Mouse (Mus musculus) small intestine, adult 2 months (tissue): ENCODE measurements around the gene Lsm2.

Source experiments
- CTCF ChIP-seq: fragments of 200-500 bp; IDR thresholded peaks from 2 replicates; pipeline ENCODE4 v1.5.1; 2012; ENCODE audit warnings: low read depth, mild to moderate bottlenecking, control low read depth, inconsistent platforms, low read length, moderate library complexity, mixed read lengths; ENCODE audit not compliant: insufficient replicate concordance, insufficient read length; ENCODE audit errors: extremely low read depth
- POLR2A ChIP-seq: fragments of 200-500 bp; IDR thresholded peaks from 2 replicates; pipeline ENCODE4 v1.6.1; 2012; ENCODE audit warnings: low read depth, mild to moderate bottlenecking, control low read depth, inconsistent platforms, low read length, moderate library complexity

DNA sequence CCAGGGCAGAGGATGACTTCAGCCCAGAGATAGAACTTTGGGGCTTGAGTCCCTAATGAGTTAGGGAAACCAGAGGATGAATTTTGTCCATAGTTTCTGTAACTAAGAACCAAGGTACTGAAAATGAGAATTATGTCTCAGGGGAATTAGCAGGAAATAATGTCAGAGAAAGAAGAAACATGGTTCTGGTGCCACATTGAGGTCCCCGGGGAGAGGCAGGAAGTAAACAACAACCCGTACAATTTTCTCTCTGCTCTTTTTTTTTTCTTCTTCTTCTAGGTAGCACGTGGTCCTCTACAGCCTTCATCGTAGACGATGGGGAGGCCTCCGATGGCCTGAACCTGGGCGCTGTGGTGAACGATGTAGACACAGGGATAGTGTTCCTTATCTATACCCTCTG lies 49.4 kb upstream of the Lsm2 start:
- TF ChIP-seq CTCF (no peak), POLR2A (no peak)
